Mouse (Mus musculus): ENCODE measurements around the gene Igflr1. TPM values are rescaled to one million over a fixed set of nuclear protein-coding genes. Genes with fewer than 3 reads are reported as not detected.

Gene Igflr1
- polyA plus RNA-seq, 1 experiment from 2014 or later: 8.1 TPM

GRCm38 (mm10) chr7:30593579-30594509 is 28.6 kb downstream of the Igflr1 start:
- Histone ChIP-seq H3K9ac (no peak overlapping the region), H3K27me3 (replicated peaks) (no peaks in the 10 kb centered on the region), H3K36me3 (replicated peaks) (no peaks in the 10 kb centered on the region), H3K4me2 (no peak overlapping the region), H3K9me3 (no peaks in the 10 kb centered on the region), H3K27ac (no peak overlapping the region), H3K4me3 (no peak overlapping the region), H3K4me1 (peaks cover 6% of the 10 kb centered on the region)
- no peak for ATAC-seq (replicated peaks)
- WGBS: 64% methylated on average over 10 of the region's 10 CpGs

GRCm38 (mm10) chr7:30594510-30595024 is 29.3 kb downstream of the Igflr1 start:
- no peaks in the 10 kb centered on the region for H3K27me3 ChIP-seq (replicated peaks)
- no peak overlapping the region for H3K4me3 ChIP-seq
- 64% methylated on average over 4 of the region's 4 CpGs for WGBS
- ATAC-seq (replicated peaks): no peak
- H3K4me2 ChIP-seq: no peak overlapping the region
- H3K9ac ChIP-seq: no peak overlapping the region
- H3K36me3 ChIP-seq (replicated peaks): no peaks in the 10 kb centered on the region
- no peaks in the 10 kb centered on the region for H3K9me3 ChIP-seq
- peaks cover 5% of the 10 kb centered on the region for H3K4me1 ChIP-seq
- no peak overlapping the region for H3K27ac ChIP-seq

- H3K9ac ChIP-seq: no peak overlapping the region
- no peak overlapping the region for H3K27ac ChIP-seq
- no peaks in the 10 kb centered on the region for H3K9me3 ChIP-seq
- no peaks in the 10 kb centered on the region for H3K36me3 ChIP-seq (replicated peaks)
- WGBS: 81% methylated on average over 5 of the region's 5 CpGs
- H3K4me1 ChIP-seq: peaks cover 13% of the 10 kb centered on the region
- H3K27me3 ChIP-seq (replicated peaks): no peaks in the 10 kb centered on the region
- no peak overlapping the region for H3K4me2 ChIP-seq
- ATAC-seq (replicated peaks): no peak
- H3K4me3 ChIP-seq: no peak overlapping the region
These were observed 30.9 kb downstream of the Igflr1 start for GRCm38 (mm10) chr7:30596093-30596492.

- Histone ChIP-seq H3K27ac (no peak overlapping the region), H3K4me1 (peaks cover 13% of the 10 kb centered on the region)
- WGBS: 76% methylated on average over 5 of the region's 5 CpGs
These were observed 31.6 kb downstream of the Igflr1 start for GRCm38 (mm10) chr7:30596811-30597210.

GRCm38 (mm10) chr7:30598786-30599185 is 33.6 kb downstream of the Igflr1 start, which contains the start of gene Zbtb32:
Gene Zbtb32 (minus strand): TSS chr7:30598909.
- Histone ChIP-seq H3K36me3 (replicated peaks) (no peaks in the 10 kb centered on the region), H3K27me3 (replicated peaks) (no peaks in the 10 kb centered on the region), H3K4me3 (peak within 1 kb of the TSS; percentile 16), H3K27ac (peak within 1 kb of the TSS; percentile 13; the same call in 1 of the 2 replicates), H3K9ac (no peak within 1 kb of the TSS), H3K4me1 (peaks cover 13% of the 10 kb centered on the region), H3K9me3 (no peaks in the 10 kb centered on the region), H3K4me2 (peak within 1 kb of the TSS; percentile 45)
- WGBS: 95% methylated on average over 12 of the region's 12 CpGs
- ATAC-seq (replicated peaks): no peak

More at GRCm38 (mm10) chr7:30596811-30597210, 31.6 kb downstream of the Igflr1 start:
- Histone ChIP-seq H3K4me3 (no peak overlapping the region), H3K4me2 (no peak overlapping the region), H3K36me3 (replicated peaks) (no peaks in the 10 kb centered on the region), H3K9me3 (no peaks in the 10 kb centered on the region), H3K9ac (no peak overlapping the region), H3K27me3 (replicated peaks) (no peaks in the 10 kb centered on the region)
- no peak for ATAC-seq (replicated peaks)

- peak overlapping the region; percentile 16 for H3K4me3 ChIP-seq
- 1% methylated on average over 16 of the region's 16 CpGs for WGBS
- peak; percentile 98 for ATAC-seq (replicated peaks)
- H3K4me2 ChIP-seq: peak overlapping the region; percentile 45
- H3K36me3 ChIP-seq (replicated peaks): no peaks in the 10 kb centered on the region
- peaks cover 13% of the 10 kb centered on the region for H3K4me1 ChIP-seq
- H3K9me3 ChIP-seq: no peaks in the 10 kb centered on the region
- H3K27me3 ChIP-seq (replicated peaks): no peaks in the 10 kb centered on the region
- no peak overlapping the region for H3K9ac ChIP-seq
- peak overlapping the region; percentile 13; the same call in 1 of the 2 replicates for H3K27ac ChIP-seq
These were observed 34.7 kb downstream of the Igflr1 start for GRCm38 (mm10) chr7:30599933-30600353.

GRCm38 (mm10) chr7:30600651-30601050 is 35.4 kb downstream of the Igflr1 start:
- H3K4me1 ChIP-seq: peaks cover 13% of the 10 kb centered on the region
- no peaks in the 10 kb centered on the region for H3K9me3 ChIP-seq
- H3K36me3 ChIP-seq (replicated peaks): no peaks in the 10 kb centered on the region
- H3K27ac ChIP-seq: 0 out of 2 replicates have a peak overlapping the region, but pooled peaks have one; percentile 13
- H3K9ac ChIP-seq: no peak overlapping the region
- no peaks in the 10 kb centered on the region for H3K27me3 ChIP-seq (replicated peaks)
- 71% methylated on average over 7 of the region's 7 CpGs for WGBS
- ATAC-seq (replicated peaks): peak; percentile 55
- H3K4me3 ChIP-seq: no peak overlapping the region
- H3K4me2 ChIP-seq: peak overlapping the region; percentile 45; the same call in 1 of the 2 replicates

- Histone ChIP-seq H3K36me3 (replicated peaks) (no peaks in the 10 kb centered on the region), H3K27me3 (replicated peaks) (no peaks in the 10 kb centered on the region), H3K9me3 (no peaks in the 10 kb centered on the region), H3K4me1 (peaks cover 13% of the 10 kb centered on the region), H3K4me3 (no peak overlapping the region), H3K27ac (no peak overlapping the region), H3K4me2 (no peak overlapping the region), H3K9ac (no peak overlapping the region)
- ATAC-seq (replicated peaks): no peak
- 53% methylated on average over 3 of the region's 3 CpGs for WGBS
These were observed 37.4 kb downstream of the Igflr1 start for GRCm38 (mm10) chr7:30602583-30602982.

GRCm38 (mm10) chr7:30604424-30604823 is 39.2 kb downstream of the Igflr1 start:
- ATAC-seq (replicated peaks): no peak
- H3K36me3 ChIP-seq (replicated peaks): no peaks in the 10 kb centered on the region
- no peaks in the 10 kb centered on the region for H3K27me3 ChIP-seq (replicated peaks)
- no peak overlapping the region for H3K4me2 ChIP-seq
- H3K4me3 ChIP-seq: no peak overlapping the region
- 61% methylated on average over 8 of the region's 8 CpGs for WGBS
- no peaks in the 10 kb centered on the region for H3K9me3 ChIP-seq
- no peak overlapping the region for H3K27ac ChIP-seq
- no peak overlapping the region for H3K9ac ChIP-seq
- H3K4me1 ChIP-seq: peaks cover 13% of the 10 kb centered on the region

GRCm38 (mm10) chr7:30604944-30605343 is 39.7 kb downstream of the Igflr1 start:
- Histone ChIP-seq H3K9me3 (no peaks in the 10 kb centered on the region), H3K9ac (no peak overlapping the region), H3K27ac (no peak overlapping the region), H3K4me2 (no peak overlapping the region), H3K4me3 (no peak overlapping the region), H3K36me3 (replicated peaks) (no peaks in the 10 kb centered on the region), H3K4me1 (peaks cover 8% of the 10 kb centered on the region; the same call in 1 of the 2 replicates), H3K27me3 (replicated peaks) (no peaks in the 10 kb centered on the region)
- WGBS: 88% methylated on average over 8 of the region's 8 CpGs
- ATAC-seq (replicated peaks): no peak

- WGBS: 27% methylated on average over 8 of the region's 8 CpGs
- Histone ChIP-seq H3K4me3 (no peak overlapping the region), H3K9ac (no peak overlapping the region), H3K4me2 (no peak overlapping the region), H3K36me3 (replicated peaks) (no peaks in the 10 kb centered on the region), H3K9me3 (no peaks in the 10 kb centered on the region), H3K27ac (no peak overlapping the region), H3K4me1 (no peaks in the 10 kb centered on the region), H3K27me3 (replicated peaks) (no peaks in the 10 kb centered on the region)
- no peak for ATAC-seq (replicated peaks)
These were observed 42.6 kb downstream of the Igflr1 start for GRCm38 (mm10) chr7:30607706-30608309.

- Histone ChIP-seq H3K9ac (no peak overlapping the region), H3K4me1 (no peaks in the 10 kb centered on the region), H3K4me3 (no peak overlapping the region), H3K4me2 (no peak overlapping the region), H3K27me3 (replicated peaks) (no peaks in the 10 kb centered on the region), H3K27ac (no peak overlapping the region), H3K9me3 (no peaks in the 10 kb centered on the region), H3K36me3 (replicated peaks) (no peaks in the 10 kb centered on the region)
- no peak for ATAC-seq (replicated peaks)
- 48% methylated on average over 16 of the region's 16 CpGs for WGBS
These were observed 43.2 kb downstream of the Igflr1 start for GRCm38 (mm10) chr7:30608476-30608875.
